Mouse (Mus musculus) small intestine, adult 2 months (tissue): ENCODE measurements around the gene Hrc.
A peak's percentile ranks its signal among the peaks of the same experiment; 100 is the strongest.

Source experiments
- CTCF ChIP-seq: fragments of 200-500 bp; IDR thresholded peaks from 2 replicates; pipeline ENCODE4 v1.5.1; 2012; ENCODE audit warnings: low read depth, mild to moderate bottlenecking, control low read depth, inconsistent platforms, low read length, moderate library complexity, mixed read lengths; ENCODE audit not compliant: insufficient replicate concordance, insufficient read length; ENCODE audit errors: extremely low read depth
- POLR2A ChIP-seq: fragments of 200-500 bp; IDR thresholded peaks from 2 replicates; pipeline ENCODE4 v1.6.1; 2012; ENCODE audit warnings: low read depth, mild to moderate bottlenecking, control low read depth, inconsistent platforms, low read length, moderate library complexity

DNA sequence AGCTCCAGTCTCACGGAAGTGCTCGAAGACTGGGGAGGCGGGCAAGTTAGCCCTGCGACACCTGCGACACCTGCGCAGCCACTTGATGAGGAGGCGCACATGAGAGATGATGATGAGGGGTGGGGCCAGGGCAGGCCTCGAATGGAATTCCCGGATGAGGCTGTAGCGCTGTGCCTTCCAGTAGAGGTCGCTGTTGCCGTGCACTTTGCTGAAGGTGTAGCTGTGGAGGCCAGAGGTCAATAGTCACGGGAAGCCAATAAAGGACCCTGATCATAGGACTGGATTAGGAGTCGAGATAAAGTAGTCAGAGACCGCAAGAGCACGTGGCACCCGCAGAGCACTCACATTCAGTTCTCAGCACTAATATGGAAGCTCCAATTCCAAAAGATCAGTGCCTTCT lies 29.8 kb upstream of the Hrc start:
- TF ChIP-seq POLR2A = peak; percentile 33; the same call in 1 of the 2 replicates
- TF ChIP-seq CTCF = peak; percentile 96; the same call in 1 of the 2 replicates
